Mouse (Mus musculus): ENCODE results near the gene Mblac1. TPM values are rescaled to one million over a fixed set of nuclear protein-coding genes. Genes with fewer than 3 reads are reported as not detected.
A peak's percentile ranks its signal among the peaks of the same experiment; 100 is the strongest.

Mblac1 gene
- polyA plus RNA-seq, 1 experiment from 2014 or later, result 14.7 TPM

DNA sequence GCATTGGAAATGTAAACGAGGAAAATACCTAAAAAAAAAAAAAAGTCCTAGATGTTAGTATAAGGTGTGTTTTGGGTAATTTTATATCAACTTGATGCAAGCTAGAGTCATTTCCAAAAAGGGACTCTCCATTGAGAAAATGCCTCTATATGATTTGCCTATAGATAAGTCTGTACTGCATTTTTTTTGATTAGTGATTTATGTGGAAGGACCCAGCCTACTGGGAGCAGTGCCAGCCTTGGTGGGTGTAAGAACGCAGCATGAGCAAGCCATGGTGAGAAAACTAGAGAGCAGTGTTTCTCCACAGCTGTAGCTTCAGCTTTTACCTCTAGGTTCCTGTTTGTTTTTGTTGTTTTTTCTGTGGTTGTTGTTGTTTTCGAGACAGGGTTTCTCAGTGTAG, 29.2 kb downstream of the Mblac1 start:
- WGBS, result 71% methylated on average over 3 of the region's 3 CpGs

DNA sequence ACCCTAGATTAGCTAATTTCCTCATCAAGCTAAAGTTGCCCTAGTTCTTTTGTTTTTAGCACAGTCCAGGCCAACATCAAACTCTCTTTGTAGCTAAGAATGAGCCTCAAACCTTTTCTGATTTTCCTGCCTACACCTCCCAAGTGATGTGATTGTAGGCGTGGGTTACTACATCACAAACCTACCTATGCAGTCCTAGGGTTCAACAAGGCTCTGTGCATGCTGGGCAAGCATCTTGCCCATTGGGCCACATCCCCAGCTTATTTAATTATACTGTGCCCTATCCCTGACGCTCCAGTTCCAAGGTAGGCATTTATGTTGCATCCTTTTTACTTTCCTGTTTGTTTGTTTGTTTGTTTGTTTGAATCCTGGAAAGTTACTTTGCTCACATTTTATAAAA, 31.6 kb downstream of the Mblac1 start, which contains the start of gene Nxpe5:
Gene Nxpe5 (plus strand): TSS at position 199 of the 400 bp plus-strand sequence.
- WGBS, result 65% methylated on average over 2 of the region's 2 CpGs
- Histone ChIP-seq H3K4me1 (replicated peaks) (no peaks in the 10 kb centered on the region), H3K27me3 (no peaks in the 10 kb centered on the region), H3K4me3 (no peak within 1 kb of the TSS), H3K9me3 (no peaks in the 10 kb centered on the region), H3K27ac (replicated peaks) (no peak within 1 kb of the TSS), H3K4me2 (no peak within 1 kb of the TSS), H3K9ac (no peak within 1 kb of the TSS), H3K36me3 (no peaks in the 10 kb centered on the region)
- ATAC-seq (ENCODE audit: low FRiP score, low read depth), result no peak

More for the DNA sequence above, 29.2 kb downstream of the Mblac1 start:
- H3K4me1 ChIP-seq (replicated peaks), result no peaks in the 10 kb centered on the region
- no peaks in the 10 kb centered on the region for H3K27me3 ChIP-seq
- no peak overlapping the region for H3K9ac ChIP-seq
- H3K9me3 ChIP-seq, result no peaks in the 10 kb centered on the region
- no peak overlapping the region for H3K4me3 ChIP-seq
- H3K27ac ChIP-seq (replicated peaks), result no peak overlapping the region
- ATAC-seq (ENCODE audit: low FRiP score, low read depth), result no peak
- no peaks in the 10 kb centered on the region for H3K36me3 ChIP-seq
- no peak overlapping the region for H3K4me2 ChIP-seq

- Histone ChIP-seq H3K9ac (no peak overlapping the region), H3K4me1 (replicated peaks) (no peaks in the 10 kb centered on the region), H3K4me2 (no peak overlapping the region), H3K36me3 (no peaks in the 10 kb centered on the region), H3K27me3 (no peaks in the 10 kb centered on the region), H3K4me3 (no peak overlapping the region), H3K9me3 (no peaks in the 10 kb centered on the region), H3K27ac (replicated peaks) (no peak overlapping the region)
- 84% methylated on average over 4 of the region's 4 CpGs for WGBS
- no peak for ATAC-seq (ENCODE audit: low FRiP score, low read depth)
Observed at GRCm38 (mm10) chr5:138226491-138226890, 32.4 kb downstream of the Mblac1 start.

- ATAC-seq (ENCODE audit: low FRiP score, low read depth), result no peak
- Histone ChIP-seq H3K27me3 (no peaks in the 10 kb centered on the region), H3K27ac (replicated peaks) (no peak overlapping the region), H3K4me1 (replicated peaks) (no peaks in the 10 kb centered on the region), H3K9ac (no peak overlapping the region), H3K4me3 (no peak overlapping the region), H3K9me3 (no peaks in the 10 kb centered on the region), H3K4me2 (no peak overlapping the region), H3K36me3 (no peaks in the 10 kb centered on the region)
- WGBS, result 77% methylated on average over 2 of the region's 2 CpGs
Observed at GRCm38 (mm10) chr5:138227367-138227766, 33.3 kb downstream of the Mblac1 start.

GRCm38 (mm10) chr5:138228026-138228425, 33.9 kb downstream of the Mblac1 start:
- Histone ChIP-seq H3K4me3 (no peak overlapping the region), H3K36me3 (no peaks in the 10 kb centered on the region), H3K27me3 (no peaks in the 10 kb centered on the region), H3K27ac (replicated peaks) (no peak overlapping the region), H3K4me1 (replicated peaks) (no peaks in the 10 kb centered on the region), H3K4me2 (no peak overlapping the region), H3K9me3 (no peaks in the 10 kb centered on the region), H3K9ac (no peak overlapping the region)
- WGBS, result 64% methylated on average over 3 of the region's 3 CpGs
- ATAC-seq (ENCODE audit: low FRiP score, low read depth), result no peak

GRCm38 (mm10) chr5:138229511-138229910, 35.4 kb downstream of the Mblac1 start:
- no peaks in the 10 kb centered on the region for H3K9me3 ChIP-seq
- no peak overlapping the region for H3K4me2 ChIP-seq
- H3K9ac ChIP-seq, result no peak overlapping the region
- no peaks in the 10 kb centered on the region for H3K27me3 ChIP-seq
- no peaks in the 10 kb centered on the region for H3K4me1 ChIP-seq (replicated peaks)
- WGBS, result 93% methylated on average over 3 of the region's 3 CpGs
- H3K36me3 ChIP-seq, result no peaks in the 10 kb centered on the region
- H3K27ac ChIP-seq (replicated peaks), result no peak overlapping the region
- no peak for ATAC-seq (ENCODE audit: low FRiP score, low read depth)
- H3K4me3 ChIP-seq, result no peak overlapping the region

GRCm38 (mm10) chr5:138233778-138234177, 39.7 kb downstream of the Mblac1 start:
- H3K27ac ChIP-seq (replicated peaks), result no peak overlapping the region
- ATAC-seq (ENCODE audit: low FRiP score, low read depth), result no peak
- no peaks in the 10 kb centered on the region for H3K9me3 ChIP-seq
- no peaks in the 10 kb centered on the region for H3K27me3 ChIP-seq
- H3K4me2 ChIP-seq, result no peak overlapping the region
- no peaks in the 10 kb centered on the region for H3K4me1 ChIP-seq (replicated peaks)
- no peak overlapping the region for H3K4me3 ChIP-seq
- WGBS, result 88% methylated on average over 2 of the region's 2 CpGs
- no peaks in the 10 kb centered on the region for H3K36me3 ChIP-seq
- H3K9ac ChIP-seq, result no peak overlapping the region

DNA sequence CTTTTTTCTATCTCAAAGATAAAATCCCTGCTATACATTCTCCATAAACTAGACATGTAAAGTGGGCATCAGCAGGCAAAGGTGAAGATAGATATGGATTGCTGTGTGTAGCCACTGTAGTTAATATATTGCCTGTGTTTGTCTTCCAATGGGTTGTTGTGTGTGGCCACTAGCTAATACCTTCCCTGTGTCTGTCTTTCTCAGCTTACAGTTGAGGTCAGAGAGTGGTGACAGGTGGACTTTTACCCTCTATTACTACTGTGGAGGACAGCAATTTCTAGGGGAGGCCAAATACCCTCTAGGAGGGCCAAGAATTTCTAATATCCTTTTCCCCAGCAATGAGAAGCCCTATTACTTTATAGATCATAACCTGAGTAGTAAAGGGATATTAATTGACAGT, 40.1 kb downstream of the Mblac1 start:
- Histone ChIP-seq H3K4me1 (replicated peaks) (no peaks in the 10 kb centered on the region), H3K4me2 (no peak overlapping the region), H3K27ac (replicated peaks) (no peak overlapping the region), H3K4me3 (no peak overlapping the region), H3K9me3 (no peaks in the 10 kb centered on the region), H3K9ac (no peak overlapping the region), H3K36me3 (no peaks in the 10 kb centered on the region), H3K27me3 (no peaks in the 10 kb centered on the region)
- no peak for ATAC-seq (ENCODE audit: low FRiP score, low read depth)

- H3K4me2 ChIP-seq, result no peak overlapping the region
- ATAC-seq (ENCODE audit: low FRiP score, low read depth), result no peak
- H3K27ac ChIP-seq (replicated peaks), result no peak overlapping the region
- no peak overlapping the region for H3K9ac ChIP-seq
- H3K36me3 ChIP-seq, result no peaks in the 10 kb centered on the region
- 43% methylated on average over 2 of the region's 2 CpGs for WGBS
- no peaks in the 10 kb centered on the region for H3K27me3 ChIP-seq
- H3K4me3 ChIP-seq, result no peak overlapping the region
- H3K4me1 ChIP-seq (replicated peaks), result no peaks in the 10 kb centered on the region
- no peaks in the 10 kb centered on the region for H3K9me3 ChIP-seq
Observed at GRCm38 (mm10) chr5:138241511-138241910, 47.4 kb downstream of the Mblac1 start.

MicroRNA genes within 50 kb of the gene (microRNA counts, 519-probe panel; counts per million panel counts)
- microRNA mmu-miR-106b, result 3,970 counts per million, percentile 83 among the panel's probes with 10 or more counts
- 4,696 counts per million, percentile 94 among the panel's probes with 10 or more counts for microRNA mmu-miR-25
- microRNA mmu-miR-93, result 3,913 counts per million, percentile 83 among the panel's probes with 10 or more counts

Small RNA genes lying within 50 kb of the gene (microRNA-seq; reads per million reads assigned to microRNA genes)
- 5,764 reads per million, percentile 93 among the genes with 10 or more reads in this experiment for gene Mir106b
- gene Mir25, result 278 reads per million, percentile 64 among the genes with 10 or more reads in this experiment
- 8,003 reads per million, percentile 94 among the genes with 10 or more reads in this experiment for gene Mir93

Other genes with a start within 250 kb of the Mblac1 start
- 1.3 and 1.7 TPM in 2 replicates for gene Gjc3, start 231.2 kb upstream of the Mblac1 start, polyA plus RNA-seq (2015; fragmentation: Nextera tagmentation; extraction: Ambion mirVana)
- gene Azgp1, start 212.8 kb upstream of the Mblac1 start, polyA plus RNA-seq (2015; fragmentation: Nextera tagmentation; extraction: Ambion mirVana), result not detected in 2 replicates
- not detected in 2 replicates for gene Smok3a, start 173.1 kb upstream of the Mblac1 start, polyA plus RNA-seq (2015; fragmentation: Nextera tagmentation; extraction: Ambion mirVana)
- not detected in 2 replicates for gene Smok3b, start 172.9 kb upstream of the Mblac1 start, polyA plus RNA-seq (2015; fragmentation: Nextera tagmentation; extraction: Ambion mirVana)
- gene Smok3c, start 141.1 kb upstream of the Mblac1 start, polyA plus RNA-seq (2015; fragmentation: Nextera tagmentation; extraction: Ambion mirVana), result not detected in 2 replicates
- 20.8 and 22.1 TPM in 2 replicates for gene Zkscan1, start 109.2 kb upstream of the Mblac1 start, polyA plus RNA-seq (2015; fragmentation: Nextera tagmentation; extraction: Ambion mirVana)
- 81.4 and 82.6 TPM in 2 replicates for gene Zscan21, start 77.4 kb upstream of the Mblac1 start, polyA plus RNA-seq (2015; fragmentation: Nextera tagmentation; extraction: Ambion mirVana)
- 26.5 and 31.3 TPM in 2 replicates for gene Zfp113, start 38.6 kb upstream of the Mblac1 start, polyA plus RNA-seq (2015; fragmentation: Nextera tagmentation; extraction: Ambion mirVana)
- 313 and 320 TPM in 2 replicates for gene Cops6, start 33.2 kb upstream of the Mblac1 start, polyA plus RNA-seq (2015; fragmentation: Nextera tagmentation; extraction: Ambion mirVana)
- 24.7 and 26.2 TPM in 2 replicates for gene Ap4m1, start 22.3 kb upstream of the Mblac1 start, polyA plus RNA-seq (2015; fragmentation: Nextera tagmentation; extraction: Ambion mirVana)
- 85.4 and 94.5 TPM in 2 replicates for gene Mcm7, start 21.9 kb upstream of the Mblac1 start, polyA plus RNA-seq (2015; fragmentation: Nextera tagmentation; extraction: Ambion mirVana)
- 75.5 and 77.7 TPM in 2 replicates for gene Taf6, start 6.9 kb upstream of the Mblac1 start, polyA plus RNA-seq (2015; fragmentation: Nextera tagmentation; extraction: Ambion mirVana)
- gene Cnpy4, start 6.8 kb upstream of the Mblac1 start, polyA plus RNA-seq (2015; fragmentation: Nextera tagmentation; extraction: Ambion mirVana), result 26.5 and 29.6 TPM in 2 replicates
- not detected in 2 replicates for gene Nxpe5, start 31.6 kb downstream of the Mblac1 start, polyA plus RNA-seq (2015; fragmentation: Nextera tagmentation; extraction: Ambion mirVana)
- 108 and 111 TPM in 2 replicates for gene Lamtor4, start 61.2 kb downstream of the Mblac1 start, polyA plus RNA-seq (2015; fragmentation: Nextera tagmentation; extraction: Ambion mirVana)
- gene BC037034, start 69.7 kb downstream of the Mblac1 start, polyA plus RNA-seq (2015; fragmentation: Nextera tagmentation; extraction: Ambion mirVana), result 17.1 and 21.1 TPM in 2 replicates
- 2.2 and 2.6 TPM in 2 replicates for gene Gal3st4, start 78.5 kb downstream of the Mblac1 start, polyA plus RNA-seq (2015; fragmentation: Nextera tagmentation; extraction: Ambion mirVana)
- 0.17 and 0.19 TPM in 2 replicates for gene Gm43720, start 85.6 kb downstream of the Mblac1 start, polyA plus RNA-seq (2015; fragmentation: Nextera tagmentation; extraction: Ambion mirVana)
- 147 and 149 TPM in 2 replicates for gene Gpc2, start 85.7 kb downstream of the Mblac1 start, polyA plus RNA-seq (2015; fragmentation: Nextera tagmentation; extraction: Ambion mirVana)
- gene Stag3, start 85.9 kb downstream of the Mblac1 start, polyA plus RNA-seq (2015; fragmentation: Nextera tagmentation; extraction: Ambion mirVana), result 9.2 and 9.8 TPM in 2 replicates
- gene Pvrig, start 147.6 kb downstream of the Mblac1 start, polyA plus RNA-seq (2015; fragmentation: Nextera tagmentation; extraction: Ambion mirVana), result 0.14 TPM in 1 of 2 replicates, not detected in the other
- gene Zfp157, start 247.2 kb downstream of the Mblac1 start, polyA plus RNA-seq (2015; fragmentation: Nextera tagmentation; extraction: Ambion mirVana), result 57.8 and 60.4 TPM in 2 replicates